9 mouse cellular contexts compared by ENCODE assay signal in the genomic region with DNA sequence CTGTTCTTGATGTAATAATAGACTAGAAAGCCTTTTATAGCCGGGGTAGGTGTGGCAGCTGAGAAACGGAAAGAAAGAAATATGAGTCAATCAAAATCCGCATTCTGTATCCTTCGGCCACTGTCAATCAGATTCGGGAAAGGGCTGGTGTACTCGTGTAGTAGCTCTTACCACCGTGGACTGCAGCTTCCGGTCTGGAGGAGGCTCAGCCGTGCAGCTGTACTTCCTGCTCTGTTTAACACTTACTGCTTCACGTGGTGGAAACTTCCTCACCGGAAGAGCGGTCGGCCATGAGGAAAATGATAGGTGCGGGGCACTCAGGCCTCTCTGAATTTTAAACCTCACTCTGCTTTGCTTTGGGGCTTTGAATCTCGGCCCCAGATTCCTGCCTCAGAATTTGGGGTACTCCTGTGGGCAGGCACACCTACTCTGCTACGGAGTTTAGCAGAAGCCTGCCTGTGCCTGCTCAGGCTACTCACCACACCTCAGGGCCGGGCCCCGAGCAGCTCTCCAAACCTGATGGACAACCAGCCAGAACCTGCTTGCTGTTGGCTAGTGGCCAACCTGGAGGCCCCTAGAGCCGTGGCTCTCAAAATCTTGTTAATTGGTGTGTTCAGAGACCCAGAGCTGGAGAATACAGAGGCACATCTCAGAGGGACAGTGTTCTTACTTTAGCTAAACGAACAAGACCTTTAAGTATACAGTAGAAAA. TPM values are rescaled to one million over a fixed set of nuclear protein-coding genes. Genes with fewer than 3 reads are reported as not detected.
A peak's percentile ranks its signal among the peaks of the same experiment; 100 is the strongest.
DNase-seq lines count a peak whose midpoint lies in the region; ATAC-seq and TF ChIP-seq lines count a peak whose summit lies in the region.
"Had no signal": no experiment of that assay in that cellular context is flagged by ENCODE, and none has a peak within 500 bp of the region (broad histone marks: within the 10 kb centered on the region; RNA-seq: fewer than 3 reads in every experiment).

No protein-coding gene starts in this region.

- H3K9me3 ChIP-seq in E14TG2a.4 (ENCODE audit: low read length): no peaks in the 10 kb centered on the region; the same call in 1 of the 2 replicates
- no peaks in the 10 kb centered on the region for H3K9me3 ChIP-seq in kidney, embryonic 15.5 days (replicated peaks)
- H3K9me3 ChIP-seq in neural tube, embryonic 15.5 days (replicated peaks): no peaks in the 10 kb centered on the region
- H3K9me3 ChIP-seq: neural tube, embryonic 13.5 days had no signal

- H3K9ac ChIP-seq in kidney, embryonic 15.5 days: no peak overlapping the region
- no peak overlapping the region for H3K9ac ChIP-seq in neural tube, embryonic 15.5 days (replicated peaks)
- H3K9ac ChIP-seq: neural tube, embryonic 13.5 days had no signal

- H3K27ac ChIP-seq in kidney, embryonic 15.5 days: peak overlapping the region; percentile 74
- no peak overlapping the region for H3K27ac ChIP-seq in neural tube, embryonic 15.5 days (replicated peaks)
- H3K27ac ChIP-seq: neural tube, embryonic 13.5 days had no signal

- no peak for TF ChIP-seq CTCF in E14TG2a.4 (conservative IDR thresholded peaks at IDR 0.05; ENCODE audit: low read length)

- H3K4me2 ChIP-seq in kidney, embryonic 15.5 days: peak overlapping the region; percentile 8; the same call in 1 of the 2 replicates
- H3K4me2 ChIP-seq in neural tube, embryonic 15.5 days: no peak overlapping the region
- H3K4me2 ChIP-seq: neural tube, embryonic 13.5 days had no signal

- H3K27me3 ChIP-seq in E14TG2a.4 (ENCODE audit: insufficient read depth, low read length): peaks cover 38% of the 10 kb centered on the region
- H3K27me3 ChIP-seq in kidney, embryonic 15.5 days: no peaks in the 10 kb centered on the region
- H3K27me3 ChIP-seq in neural tube, embryonic 15.5 days (replicated peaks): no peaks in the 10 kb centered on the region
- H3K27me3 ChIP-seq: neural tube, embryonic 13.5 days had no signal

- H3K4me1 ChIP-seq in E14TG2a.4 (replicated peaks; ENCODE audit: low read depth, low read length): peaks cover 36% of the 10 kb centered on the region
- H3K4me1 ChIP-seq in kidney, embryonic 15.5 days: peaks cover 39% of the 10 kb centered on the region
- H3K4me1 ChIP-seq in neural tube, embryonic 15.5 days: no peaks in the 10 kb centered on the region

- no peaks in the 10 kb centered on the region for H3K36me3 ChIP-seq in E14TG2a.4 (ENCODE audit: insufficient read depth, low read length)
- H3K36me3 ChIP-seq in kidney, embryonic 15.5 days: no peaks in the 10 kb centered on the region
- no peaks in the 10 kb centered on the region for H3K36me3 ChIP-seq in neural tube, embryonic 15.5 days
- H3K36me3 ChIP-seq: neural tube, embryonic 13.5 days had no signal

- H3K4me3 ChIP-seq in E14TG2a.4 (replicated peaks; ENCODE audit: low read length): peak overlapping the region; percentile 13; the same call in 1 of the 2 replicates
- H3K4me3 ChIP-seq in kidney, embryonic 15.5 days (replicated peaks): no peak overlapping the region
- H3K4me3 ChIP-seq in neural tube, embryonic 15.5 days (replicated peaks): no peak overlapping the region
- H3K4me3 ChIP-seq: neural tube, embryonic 13.5 days had no signal

- peak; percentile 37; the same call in 1 of the 2 replicates for ATAC-seq in kidney, embryonic 15.5 days (replicated peaks; ENCODE audit: low FRiP score)
- ATAC-seq in megakaryocyte-erythroid progenitor cell, adult 5-6 weeks (replicated peaks; ENCODE audit: low FRiP score, low TSS enrichment, poor library complexity, severe bottlenecking): peak; percentile 82
- ATAC-seq in neural tube, embryonic 15.5 days (ENCODE audit: low FRiP score): no peak

- 60% methylated on average over 20 of the region's 20 CpGs for WGBS in kidney, embryonic 15.5 days
- 87% methylated on average over 20 of the region's 20 CpGs for WGBS in neural tube, embryonic 15.5 days

- DNase-seq in adrenal gland, postnatal 14 days: peak; percentile 35
- DNase-seq in adrenal gland, adult (ENCODE audit: inconsistent age in 2 of 2, low spot score in 1 of 2): no peak
- DNase-seq in frontal cortex, adult 2 months (ENCODE audit: extremely low spot score in 1 of 2, low spot score in 1 of 2): no peak
- no peak for DNase-seq in c-Kit-positive CD71-positive TER-119-positive erythroid progenitor cells, embryonic 14.5 days (ENCODE audit: low spot score)

RNA-seq across cellular contexts. Expression of a gene that starts 50.7 kb away (rescaled TPM):
- total RNA-seq in adrenal gland, postnatal 14 days (2021): 1.2 TPM in 1 of 2 replicates, not detected in the other
- polyA plus RNA-seq in kidney, embryonic 15.5 days (2015; fragmentation: Nextera tagmentation; extraction: Ambion mirVana): 1.4 and 1.7 TPM in 2 replicates
- not detected in 2 replicates for total RNA-seq in megakaryocyte-erythroid progenitor cell, adult 5-6 weeks (2014; fragmentation: Nextera tagmentation)
- not detected in 2 replicates for total RNA-seq in megakaryocyte-erythroid progenitor cell, adult 5-6 weeks (2017)
- polyA plus RNA-seq in frontal cortex, adult 2 months (2012; rRNA removed): 0.27 and 0.50 TPM in 2 replicates
- polyA plus RNA-seq in neural tube, embryonic 15.5 days (2015; fragmentation: Nextera tagmentation; extraction: Ambion mirVana): 0.82 and 0.87 TPM in 2 replicates

RNA-seq across cellular contexts. Expression of a gene that starts 51.0 kb away (rescaled TPM):
- total RNA-seq in adrenal gland, postnatal 14 days (2021): 111 and 117 TPM in 2 replicates
- 45.3 and 47.0 TPM in 2 replicates for polyA plus RNA-seq in kidney, embryonic 15.5 days (2015; fragmentation: Nextera tagmentation; extraction: Ambion mirVana)
- total RNA-seq in megakaryocyte-erythroid progenitor cell, adult 5-6 weeks (2014; fragmentation: Nextera tagmentation): 76.7 and 105 TPM in 2 replicates
- 98.8 and 150 TPM in 2 replicates for total RNA-seq in megakaryocyte-erythroid progenitor cell, adult 5-6 weeks (2017)
- 46.3 and 48.8 TPM in 2 replicates for polyA plus RNA-seq in frontal cortex, adult 2 months (2012; rRNA removed)
- 28.3 and 33.5 TPM in 2 replicates for polyA plus RNA-seq in neural tube, embryonic 15.5 days (2015; fragmentation: Nextera tagmentation; extraction: Ambion mirVana)
